Mouse (Mus musculus) forebrain, embryonic 12.5 days (tissue): ENCODE measurements around the gene Clec4d. TPM values are rescaled to one million over a fixed set of nuclear protein-coding genes. Genes with fewer than 3 reads are reported as not detected.
"Not testable (repeated sequence)": the region's sequence is repeated elsewhere in the genome, so short reads cannot be mapped to it uniquely, and the experiment has no call there.

Experiments
- ATAC-seq: fragments of 200-750 bp; cut with Nextera tagmentation; 2 replicates; pipeline ENCODE4 v1.8.0; 2017; ENCODE audit warnings: moderate TSS enrichment; ENCODE audit not compliant: low FRiP score
- H3K27ac ChIP-seq: fragments of 300-500 bp; sonication (generic); 2 replicates; pipeline ENCODE4 v1.5.1; 2016; ENCODE audit warnings: mild to moderate bottlenecking
- H3K27me3 ChIP-seq: fragments of 300-500 bp; sonication (generic); 2 replicates; pipeline ENCODE4 v1.6.1; 2016; ENCODE audit warnings: mild to moderate bottlenecking
- H3K36me3 ChIP-seq: fragments of 300-500 bp; sonication (generic); replicated peaks from 2 replicates; pipeline ENCODE4 v1.6.1; 2016; ENCODE audit warnings: mild to moderate bottlenecking
- H3K4me1 ChIP-seq: fragments of 300-500 bp; sonication (generic); 2 replicates; pipeline ENCODE4 v1.6.1; 2016
- H3K4me2 ChIP-seq: fragments of 300-500 bp; sonication (generic); 2 replicates; pipeline ENCODE4 v1.6.1; 2016; ENCODE audit warnings: mild to moderate bottlenecking, moderate library complexity
- H3K4me3 ChIP-seq: fragments of 300-500 bp; sonication (generic); replicated peaks from 2 replicates; pipeline ENCODE4 v1.5.1; 2016; ENCODE audit warnings: mild to moderate bottlenecking
- H3K9ac ChIP-seq: fragments of 300-500 bp; sonication (generic); 2 replicates; pipeline ENCODE4 v1.6.1; 2016; ENCODE audit warnings: mild to moderate bottlenecking
- H3K9me3 ChIP-seq: fragments of 300-500 bp; sonication (generic); 2 replicates; pipeline ENCODE4 v1.6.1; 2016
- WGBS: fragments of 180-500 bp; shearing (Covaris S2); methylation state at CpG from one replicate; pipeline ENCODE4 v1.1.7; 2016; 5-methylcytosine and 5-hydroxymethylcytosine counted together
- polyA plus RNA-seq: library from polyadenylated mRNA; unstranded; fragments of >200 nt; fragmentation: Nextera tagmentation; extraction: Ambion mirVana; gene quantifications from 2 replicates; pipeline ENCODE4 v1.2.1, GENCODE M21; 2016

The Clec4d gene
- polyA plus RNA-seq, 1 experiment from 2014 or later, result not detected

GRCm38 (mm10) chr6:123266945-123267344, 5.0 kb downstream of the Clec4d start:
- H3K4me1 ChIP-seq, result no peaks in the 10 kb centered on the region
- ATAC-seq, result no peak
- H3K4me3 ChIP-seq, result no peak overlapping the region
- no peaks in the 10 kb centered on the region for H3K36me3 ChIP-seq
- no peaks in the 10 kb centered on the region for H3K27me3 ChIP-seq
- H3K9me3 ChIP-seq, result no peaks in the 10 kb centered on the region
- H3K4me2 ChIP-seq, result no peak overlapping the region
- H3K9ac ChIP-seq, result no peak overlapping the region
- WGBS, result 85% methylated on average over 5 of the region's 5 CpGs
- H3K27ac ChIP-seq, result no peak overlapping the region

DNA sequence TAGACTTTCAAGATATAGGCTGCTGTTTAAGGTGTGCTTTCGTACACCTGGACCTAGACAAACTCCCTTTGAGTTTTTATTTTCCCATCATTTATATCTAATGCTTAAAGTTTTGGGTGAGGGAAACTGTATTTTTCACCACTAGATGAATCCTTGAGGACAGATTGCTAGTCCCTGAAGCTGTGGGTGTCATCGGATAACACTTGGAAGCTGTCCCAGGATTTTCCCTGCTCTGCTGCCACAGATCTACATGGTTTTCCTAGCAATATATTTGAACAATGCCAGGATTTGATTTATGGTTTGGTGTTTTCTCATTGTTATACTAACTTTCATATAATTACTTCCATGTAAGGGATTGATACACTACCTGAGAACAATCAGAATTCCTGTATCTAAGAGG, 17.5 kb downstream of the Clec4d start:
- H3K36me3 ChIP-seq, result no peaks in the 10 kb centered on the region
- no peaks in the 10 kb centered on the region for H3K27me3 ChIP-seq
- H3K4me2 ChIP-seq, result no peak overlapping the region
- H3K4me1 ChIP-seq, result no peaks in the 10 kb centered on the region
- no peak overlapping the region for H3K4me3 ChIP-seq
- H3K9me3 ChIP-seq, result no peaks in the 10 kb centered on the region
- WGBS, result 84% methylated on average over 2 of the region's 2 CpGs
- no peak overlapping the region for H3K27ac ChIP-seq
- no peak for ATAC-seq
- H3K9ac ChIP-seq, result no peak overlapping the region

- 95% methylated on average over 2 of the region's 2 CpGs for WGBS
- H3K9ac ChIP-seq, result no peak overlapping the region
Measured at GRCm38 (mm10) chr6:123286311-123286710, 24.4 kb downstream of the Clec4d start.

GRCm38 (mm10) chr6:123288931-123289330, 27.0 kb downstream of the Clec4d start:
- H3K9me3 ChIP-seq, result no peaks in the 10 kb centered on the region
- H3K4me1 ChIP-seq, result no peaks in the 10 kb centered on the region
- H3K27me3 ChIP-seq, result no peaks in the 10 kb centered on the region
- H3K4me3 ChIP-seq, result no peak overlapping the region
- no peak overlapping the region for H3K27ac ChIP-seq
- H3K36me3 ChIP-seq, result no peaks in the 10 kb centered on the region
- no peak for ATAC-seq
- 83% methylated on average over 10 of the region's 10 CpGs for WGBS
- H3K4me2 ChIP-seq, result no peak overlapping the region
- no peak overlapping the region for H3K9ac ChIP-seq

More at GRCm38 (mm10) chr6:123286311-123286710, 24.4 kb downstream of the Clec4d start:
- Histone ChIP-seq H3K36me3 (no peaks in the 10 kb centered on the region), H3K27me3 (no peaks in the 10 kb centered on the region), H3K9me3 (no peaks in the 10 kb centered on the region), H3K4me1 (no peaks in the 10 kb centered on the region), H3K27ac (no peak overlapping the region), H3K4me2 (no peak overlapping the region), H3K4me3 (no peak overlapping the region)
- no peak for ATAC-seq

- Histone ChIP-seq H3K27ac (no peak within 1 kb of the TSS), H3K36me3 (no peaks in the 10 kb centered on the region), H3K27me3 (no peaks in the 10 kb centered on the region), H3K4me2 (no peak within 1 kb of the TSS), H3K4me1 (no peaks in the 10 kb centered on the region), H3K9me3 (no peaks in the 10 kb centered on the region), H3K4me3 (no peak within 1 kb of the TSS), H3K9ac (no peak within 1 kb of the TSS)
- WGBS, result 85% methylated on average over 4 of the region's 4 CpGs
- ATAC-seq, result no peak
Measured at GRCm38 (mm10) chr6:123289753-123290152, 27.8 kb downstream of the Clec4d start, which contains the start of gene Clec4e. Gene Clec4e, minus strand, starts transcription at chr6:123289870.

DNA sequence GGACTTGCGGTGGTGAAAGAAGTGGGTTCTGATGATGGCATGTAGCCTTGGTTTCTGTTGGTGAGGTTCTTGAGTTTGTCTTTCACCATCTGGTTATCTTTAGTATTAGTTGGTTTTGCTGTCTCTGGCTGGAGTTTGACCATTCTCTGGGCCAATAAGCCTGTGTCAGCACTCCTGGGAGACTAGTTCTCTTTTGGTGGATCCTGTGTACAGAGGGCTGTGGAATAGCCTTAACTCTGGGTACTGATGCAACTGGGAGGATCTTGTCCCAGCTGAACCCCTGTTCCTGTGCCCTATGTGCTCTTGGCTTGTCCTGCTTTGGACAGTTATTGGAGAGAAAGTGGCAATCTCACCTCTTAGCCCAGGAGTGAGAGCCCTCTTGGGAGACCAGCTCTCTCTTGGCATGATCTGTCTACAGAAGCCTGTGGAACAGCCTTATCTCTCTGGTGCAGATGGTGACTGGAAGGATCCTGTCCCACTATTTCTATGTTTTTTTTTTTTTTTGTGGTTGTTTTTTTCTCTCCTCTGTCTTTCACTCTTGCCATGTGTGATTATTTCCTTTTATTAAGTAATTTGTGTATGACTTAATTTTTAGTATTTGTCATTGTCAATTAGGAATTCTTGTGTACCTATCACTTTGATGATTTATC, 31.0 kb downstream of the Clec4d start:
- WGBS, result 97% methylated on average over 1 of the region's 1 CpGs

DNA sequence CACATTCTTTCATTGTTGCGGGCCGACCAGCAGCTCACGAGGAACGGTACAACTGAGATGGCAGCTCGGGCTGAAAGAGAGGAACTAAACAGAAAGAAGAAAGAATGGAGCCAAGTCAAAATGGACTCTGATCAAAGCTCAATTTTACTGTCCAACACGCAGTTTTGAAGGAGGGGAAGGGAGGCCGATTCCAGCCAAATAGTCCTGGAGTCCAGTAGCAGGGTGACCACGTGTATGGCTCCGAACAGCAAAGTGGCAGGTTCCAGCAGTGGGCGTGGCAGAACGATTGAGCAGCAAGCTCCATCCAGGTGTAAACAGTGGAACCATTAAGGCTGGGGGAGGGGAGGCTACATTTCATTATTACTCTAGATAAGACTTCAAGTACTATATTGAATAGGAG, 31.6 kb downstream of the Clec4d start:
- H3K9ac ChIP-seq, H3K9me3 ChIP-seq, H3K4me3 ChIP-seq, H3K27ac ChIP-seq, H3K4me1 ChIP-seq, H3K36me3 ChIP-seq, H3K27me3 ChIP-seq, H3K4me2 ChIP-seq, ATAC-seq: not testable (repeated sequence)
- WGBS, result 92% methylated on average over 11 of the region's 11 CpGs

More for the DNA sequence above, 31.0 kb downstream of the Clec4d start:
- H3K4me2 ChIP-seq, result no peak overlapping the region
- no peaks in the 10 kb centered on the region for H3K9me3 ChIP-seq
- H3K4me3 ChIP-seq, result no peak overlapping the region
- no peaks in the 10 kb centered on the region for H3K36me3 ChIP-seq
- no peak overlapping the region for H3K27ac ChIP-seq
- no peaks in the 10 kb centered on the region for H3K27me3 ChIP-seq
- no peaks in the 10 kb centered on the region for H3K4me1 ChIP-seq
- ATAC-seq, result no peak
- H3K9ac ChIP-seq, result no peak overlapping the region

DNA sequence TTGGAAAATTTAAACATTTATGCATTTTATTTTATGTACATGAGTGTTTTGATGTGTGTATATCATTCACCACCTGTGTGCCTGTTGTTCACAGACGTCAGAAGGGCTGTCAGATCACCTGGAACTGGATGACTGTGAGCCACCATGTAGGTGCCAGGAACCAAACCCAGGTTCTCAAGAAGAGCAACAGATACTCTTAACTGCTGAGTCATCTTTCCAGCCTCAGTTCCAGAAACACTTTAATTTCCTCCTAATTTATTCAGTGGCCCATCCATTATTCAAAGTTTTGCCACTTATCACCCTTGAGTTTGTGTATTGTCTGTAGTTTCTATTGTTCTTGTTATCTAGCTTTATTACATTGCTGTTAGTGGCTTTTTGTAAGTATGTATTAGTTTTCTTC, 34.8 kb downstream of the Clec4d start:
- 57% methylated on average over 1 of the region's 1 CpGs for WGBS
- no peaks in the 10 kb centered on the region for H3K9me3 ChIP-seq

GRCm38 (mm10) chr6:123306315-123306714, 44.4 kb downstream of the Clec4d start:
- not testable (repeated sequence) for H3K9ac ChIP-seq, H3K4me3 ChIP-seq, H3K4me2 ChIP-seq, H3K36me3 ChIP-seq, H3K27ac ChIP-seq, H3K4me1 ChIP-seq, H3K9me3 ChIP-seq, H3K27me3 ChIP-seq, ATAC-seq
- WGBS, result 92% methylated on average over 7 of the region's 7 CpGs

More for the DNA sequence above, 34.8 kb downstream of the Clec4d start:
- H3K4me3 ChIP-seq, result no peak overlapping the region
- no peak overlapping the region for H3K4me2 ChIP-seq
- H3K9ac ChIP-seq, result no peak overlapping the region
- H3K36me3 ChIP-seq, result no peaks in the 10 kb centered on the region
- no peak overlapping the region for H3K27ac ChIP-seq
- ATAC-seq, result no peak
- H3K27me3 ChIP-seq, result no peaks in the 10 kb centered on the region
- no peaks in the 10 kb centered on the region for H3K4me1 ChIP-seq

DNA sequence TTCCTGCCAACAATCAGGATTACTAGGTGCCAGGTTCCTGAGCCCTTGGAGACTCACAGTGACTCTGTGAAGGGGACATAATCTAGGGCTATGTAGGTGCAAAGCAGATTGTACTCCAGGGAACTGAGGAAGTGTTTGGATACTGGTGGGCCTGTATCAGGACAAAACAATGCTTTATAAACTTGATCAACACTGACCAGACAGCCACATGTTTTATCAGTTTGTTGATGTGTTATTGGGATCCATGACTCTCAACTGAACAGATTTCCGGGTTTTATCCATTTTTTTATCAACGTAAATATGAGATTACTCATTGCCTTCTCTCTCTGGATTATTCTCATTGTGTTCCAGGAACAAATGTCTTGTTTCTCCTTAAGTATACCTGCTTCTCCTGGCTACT, 46.1 kb downstream of the Clec4d start, which contains the start of gene Vmn2r19:
Gene Vmn2r19 (plus strand): TSS at position 301 of the 400 bp plus-strand sequence.
- WGBS, result 87% methylated on average over 2 of the region's 2 CpGs
- H3K4me2 ChIP-seq, result no peak within 1 kb of the TSS
- no peak for ATAC-seq
- H3K9ac ChIP-seq, result no peak within 1 kb of the TSS
- H3K4me3 ChIP-seq, result no peak within 1 kb of the TSS
- no peaks in the 10 kb centered on the region for H3K4me1 ChIP-seq
- no peaks in the 10 kb centered on the region for H3K27me3 ChIP-seq
- no peaks in the 10 kb centered on the region for H3K9me3 ChIP-seq
- no peak within 1 kb of the TSS for H3K27ac ChIP-seq
- H3K36me3 ChIP-seq, result no peaks in the 10 kb centered on the region

Other genes with a start within 250 kb of the Clec4d start
- not detected in 2 replicates for gene Clec4b1, start 212.1 kb upstream of the Clec4d start, polyA plus RNA-seq
- gene Clec4a2, start 155.7 kb upstream of the Clec4d start, polyA plus RNA-seq, result 0.73 and 0.98 TPM in 2 replicates
- gene Clec4b2, start 89.2 kb upstream of the Clec4d start, polyA plus RNA-seq, result not detected in 2 replicates
- gene Clec4n, start 32.3 kb upstream of the Clec4d start, polyA plus RNA-seq, result 0.47 and 0.51 TPM in 2 replicates
- gene Clec4e, start 27.8 kb downstream of the Clec4d start, polyA plus RNA-seq, result not detected in 2 replicates
- gene Vmn2r19, start 46.2 kb downstream of the Clec4d start, polyA plus RNA-seq, result not detected in 2 replicates
- gene Vmn2r20, start 156.0 kb downstream of the Clec4d start, polyA plus RNA-seq, result not detected in 2 replicates